Mouse (Mus musculus): Measurements from ENCODE around the gene Lbhd2. TPM values are rescaled to one million over a fixed set of nuclear protein-coding genes. Genes with fewer than 3 reads are reported as not detected.
A peak's percentile ranks its signal among the peaks of the same experiment; 100 is the strongest.

Gene Lbhd2
- polyA plus RNA-seq, 1 experiment from 2014 or later: 12.4 TPM

GRCm38 (mm10) chr12:111411631-111412355, 5.2 kb downstream of the Lbhd2 start:
- Histone ChIP-seq H3K36me3 (no peaks in the 10 kb centered on the region), H3K9me3 (no peaks in the 10 kb centered on the region), H3K4me2 (0 out of 2 replicates have a peak overlapping the region, but pooled peaks have one; percentile 10), H3K9ac (no peak overlapping the region), H3K4me1 (peaks cover 56% of the 10 kb centered on the region), H3K27ac (peak overlapping the region; percentile 84), H3K27me3 (peaks cover 31% of the 10 kb centered on the region), H3K4me3 (no peak overlapping the region)
- WGBS: 64% methylated on average over 8 of the region's 8 CpGs
- ATAC-seq (ENCODE audit: insufficient number of reproducible peaks, low FRiP score, low TSS enrichment, low read depth): no peak

DNA sequence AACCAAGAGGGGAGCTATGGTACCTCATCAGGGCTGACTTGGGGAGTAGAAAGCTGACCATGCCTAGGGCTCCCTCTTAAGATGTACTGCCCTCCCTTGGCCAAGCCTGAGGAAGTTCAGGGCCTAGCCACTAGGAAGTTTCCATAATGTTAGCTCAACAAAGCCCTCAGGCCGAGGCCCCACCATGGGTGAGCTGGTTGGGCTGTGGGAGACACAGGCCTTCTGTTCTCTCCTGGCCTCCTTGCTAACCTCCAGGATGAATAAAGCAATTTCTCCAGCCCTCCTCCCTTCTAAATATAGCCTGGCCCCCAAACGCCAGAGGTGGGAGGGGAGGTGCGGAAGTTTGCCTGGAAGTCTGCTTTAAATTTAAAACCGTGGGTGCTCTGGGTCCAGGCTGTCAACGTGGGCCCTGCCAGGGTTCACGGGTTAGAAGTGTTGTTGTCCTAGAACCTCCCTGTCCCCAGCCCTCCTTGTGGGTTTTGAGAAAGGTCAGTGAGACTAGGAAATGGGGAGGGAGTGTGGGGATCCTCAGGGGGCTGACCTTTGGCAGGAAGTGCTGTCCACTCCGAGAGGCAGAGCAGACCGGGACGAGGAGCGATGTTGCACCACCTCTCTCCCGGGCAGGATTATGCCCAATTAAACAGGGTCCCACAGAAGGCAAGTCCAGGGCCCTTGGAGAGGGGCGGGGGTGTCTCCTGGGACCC, 6.1 kb downstream of the Lbhd2 start:
- H3K4me3 ChIP-seq: peak overlapping the region; percentile 34
- peak overlapping the region; percentile 84 for H3K27ac ChIP-seq
- H3K36me3 ChIP-seq: no peaks in the 10 kb centered on the region
- peak; percentile 42 for ATAC-seq (ENCODE audit: insufficient number of reproducible peaks, low FRiP score, low TSS enrichment, low read depth)
- peak overlapping the region; percentile 15; the same call in 1 of the 2 replicates for H3K9ac ChIP-seq
- H3K4me1 ChIP-seq: peaks cover 54% of the 10 kb centered on the region
- WGBS: 17% methylated on average over 12 of the region's 12 CpGs
- H3K27me3 ChIP-seq: peaks cover 22% of the 10 kb centered on the region
- H3K4me2 ChIP-seq: peak overlapping the region; percentile 56
- H3K9me3 ChIP-seq: no peaks in the 10 kb centered on the region

DNA sequence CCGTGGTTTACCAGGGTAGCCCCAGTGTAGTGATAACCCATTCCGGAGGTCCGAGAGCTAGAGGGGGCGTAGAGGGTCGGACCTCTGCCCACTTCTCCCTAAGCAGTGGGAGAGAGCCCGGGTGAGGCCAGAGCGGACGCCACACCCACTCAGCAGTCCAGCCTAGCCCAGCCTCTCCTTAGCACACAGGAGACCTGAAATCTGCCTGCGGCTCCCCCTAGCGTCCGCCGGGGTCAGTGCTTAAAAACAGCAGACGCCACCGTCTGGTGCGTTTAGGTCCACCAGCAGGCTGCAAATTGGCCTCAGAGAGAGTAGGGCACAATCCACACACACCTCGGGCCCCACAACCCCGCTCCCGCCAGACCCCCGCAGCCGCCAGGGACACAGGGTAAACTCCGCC, 6.7 kb downstream of the Lbhd2 start:
- H3K9ac ChIP-seq: peak overlapping the region; percentile 15; the same call in 1 of the 2 replicates
- peaks cover 16% of the 10 kb centered on the region for H3K27me3 ChIP-seq
- peak overlapping the region; percentile 56 for H3K4me2 ChIP-seq
- H3K9me3 ChIP-seq: no peaks in the 10 kb centered on the region
- H3K4me1 ChIP-seq: peaks cover 55% of the 10 kb centered on the region
- peak overlapping the region; percentile 84 for H3K27ac ChIP-seq
- peak overlapping the region; percentile 34 for H3K4me3 ChIP-seq
- no peaks in the 10 kb centered on the region for H3K36me3 ChIP-seq
- 2% methylated on average over 21 of the region's 21 CpGs for WGBS
- ATAC-seq (ENCODE audit: insufficient number of reproducible peaks, low FRiP score, low TSS enrichment, low read depth): peak; percentile 74

DNA sequence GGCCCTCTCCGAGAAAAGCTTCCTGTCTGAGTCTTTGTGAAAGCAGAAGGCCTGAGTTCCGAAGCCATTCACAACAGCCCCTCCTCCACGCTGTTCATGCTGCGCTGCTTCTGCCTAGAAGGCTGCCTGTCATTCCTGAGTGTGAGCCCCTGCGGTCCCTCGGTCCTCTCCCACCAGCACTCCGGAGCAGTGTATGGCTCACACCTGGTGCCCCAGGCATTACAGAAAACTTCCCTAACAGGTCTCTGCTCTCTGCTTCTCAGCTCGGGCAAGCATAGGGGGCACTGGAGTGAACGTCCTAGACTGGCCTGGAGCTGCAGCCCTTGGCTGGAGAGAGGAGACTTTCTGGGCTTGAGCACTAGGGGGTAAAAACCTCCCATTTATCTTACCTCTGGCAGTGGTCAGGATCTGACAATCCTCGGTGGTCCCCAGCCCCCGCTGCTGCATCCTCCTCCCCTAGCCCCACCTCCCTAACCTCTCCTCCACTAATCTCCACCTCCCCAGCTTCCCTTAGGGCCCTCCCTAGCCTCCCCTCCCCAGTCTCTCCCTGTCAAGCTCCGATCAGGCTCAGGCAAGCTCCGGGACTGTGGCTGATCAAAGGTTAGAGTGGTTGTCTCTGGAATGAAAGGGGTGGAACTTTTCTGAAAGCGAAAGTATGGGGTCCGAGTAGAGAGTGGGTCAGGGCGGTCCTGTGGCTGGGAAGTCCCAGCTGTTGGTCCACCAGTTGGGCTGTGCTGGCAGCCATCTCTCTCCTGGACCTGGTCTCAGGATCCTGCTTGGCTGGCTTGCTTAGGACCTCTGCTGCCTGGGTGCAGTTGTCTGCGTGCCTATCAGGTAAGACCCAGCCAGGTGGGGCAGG, 10.5 kb downstream of the Lbhd2 start, which contains the start of gene Exoc3l4:
Gene Exoc3l4 (plus strand): TSS at position 97 of the 859 bp plus-strand sequence.
- Histone ChIP-seq H3K4me2 (peak within 1 kb of the TSS; percentile 50), H3K4me1 (peaks cover 39% of the 10 kb centered on the region), H3K9me3 (no peaks in the 10 kb centered on the region), H3K27ac (peak within 1 kb of the TSS; percentile 52), H3K27me3 (peaks cover 30% of the 10 kb centered on the region), H3K36me3 (no peaks in the 10 kb centered on the region), H3K4me3 (peak within 1 kb of the TSS; percentile 32), H3K9ac (peak within 1 kb of the TSS; percentile 37)
- no peak for ATAC-seq (ENCODE audit: insufficient number of reproducible peaks, low FRiP score, low TSS enrichment, low read depth)
- WGBS: 4% methylated on average over 17 of the region's 17 CpGs

GRCm38 (mm10) chr12:111419918-111420317, 13.3 kb downstream of the Lbhd2 start:
- Histone ChIP-seq H3K36me3 (no peaks in the 10 kb centered on the region), H3K4me2 (no peak overlapping the region), H3K9me3 (no peaks in the 10 kb centered on the region), H3K9ac (no peak overlapping the region), H3K4me3 (no peak overlapping the region), H3K27ac (no peak overlapping the region), H3K4me1 (peaks cover 31% of the 10 kb centered on the region), H3K27me3 (peaks cover 58% of the 10 kb centered on the region)
- WGBS: 74% methylated on average over 5 of the region's 5 CpGs
- ATAC-seq (ENCODE audit: insufficient number of reproducible peaks, low FRiP score, low TSS enrichment, low read depth): no peak

DNA sequence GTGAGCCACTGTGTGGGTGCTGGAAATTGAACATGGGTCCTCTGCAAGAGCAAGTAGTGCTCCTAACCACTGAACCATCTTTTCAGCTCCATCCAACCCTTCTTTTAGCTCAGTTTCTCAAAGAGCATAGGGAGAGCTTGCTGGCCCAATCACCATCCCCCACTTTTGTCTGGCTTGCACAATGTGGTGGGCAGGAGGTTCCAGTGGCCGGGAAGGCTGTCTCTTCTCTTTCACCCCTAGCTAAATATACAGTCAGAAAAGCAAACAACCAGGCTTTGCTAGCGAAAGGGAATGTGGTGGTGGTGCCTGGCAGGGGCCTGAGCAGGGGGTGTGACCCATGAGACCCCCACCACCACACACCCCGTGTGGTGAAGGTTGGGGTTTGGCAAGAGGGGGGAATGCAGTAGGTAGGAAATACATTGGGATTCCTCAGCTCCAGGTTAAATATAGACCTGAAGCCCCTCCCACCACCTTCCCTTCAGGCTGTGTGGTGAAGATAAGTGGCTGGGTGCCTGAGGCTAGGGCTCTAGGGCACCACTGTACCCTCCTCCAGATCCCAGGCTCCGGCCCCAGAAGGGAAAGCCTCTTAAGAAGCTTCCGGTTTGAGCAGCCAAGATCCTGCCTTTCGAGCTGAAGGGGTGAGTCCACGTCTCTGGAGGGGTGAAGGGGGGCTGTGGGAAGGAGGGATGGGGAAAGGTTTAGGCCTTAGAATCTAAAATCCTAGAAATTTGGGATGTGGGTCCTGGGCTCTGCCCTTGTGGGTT, 14.5 kb downstream of the Lbhd2 start:
- H3K9me3 ChIP-seq: no peaks in the 10 kb centered on the region
- peaks cover 42% of the 10 kb centered on the region for H3K4me1 ChIP-seq
- 40% methylated on average over 7 of the region's 7 CpGs for WGBS
- H3K27me3 ChIP-seq: peaks cover 69% of the 10 kb centered on the region
- no peak overlapping the region for H3K27ac ChIP-seq
- H3K9ac ChIP-seq: no peak overlapping the region
- H3K36me3 ChIP-seq: no peaks in the 10 kb centered on the region
- H3K4me3 ChIP-seq: no peak overlapping the region
- 0 out of 2 replicates have a peak, but pooled peaks have one; percentile 11 for ATAC-seq (ENCODE audit: insufficient number of reproducible peaks, low FRiP score, low TSS enrichment, low read depth)
- no peak overlapping the region for H3K4me2 ChIP-seq

GRCm38 (mm10) chr12:111422852-111423251, 16.2 kb downstream of the Lbhd2 start:
- Histone ChIP-seq H3K27me3 (peaks cover 82% of the 10 kb centered on the region), H3K36me3 (no peaks in the 10 kb centered on the region), H3K9ac (no peak overlapping the region), H3K4me1 (peaks cover 42% of the 10 kb centered on the region), H3K4me2 (no peak overlapping the region), H3K9me3 (no peaks in the 10 kb centered on the region), H3K27ac (no peak overlapping the region), H3K4me3 (peak overlapping the region; percentile 19; the same call in 1 of the 2 replicates)
- WGBS: 48% methylated on average over 5 of the region's 5 CpGs
- no peak for ATAC-seq (ENCODE audit: insufficient number of reproducible peaks, low FRiP score, low TSS enrichment, low read depth)

DNA sequence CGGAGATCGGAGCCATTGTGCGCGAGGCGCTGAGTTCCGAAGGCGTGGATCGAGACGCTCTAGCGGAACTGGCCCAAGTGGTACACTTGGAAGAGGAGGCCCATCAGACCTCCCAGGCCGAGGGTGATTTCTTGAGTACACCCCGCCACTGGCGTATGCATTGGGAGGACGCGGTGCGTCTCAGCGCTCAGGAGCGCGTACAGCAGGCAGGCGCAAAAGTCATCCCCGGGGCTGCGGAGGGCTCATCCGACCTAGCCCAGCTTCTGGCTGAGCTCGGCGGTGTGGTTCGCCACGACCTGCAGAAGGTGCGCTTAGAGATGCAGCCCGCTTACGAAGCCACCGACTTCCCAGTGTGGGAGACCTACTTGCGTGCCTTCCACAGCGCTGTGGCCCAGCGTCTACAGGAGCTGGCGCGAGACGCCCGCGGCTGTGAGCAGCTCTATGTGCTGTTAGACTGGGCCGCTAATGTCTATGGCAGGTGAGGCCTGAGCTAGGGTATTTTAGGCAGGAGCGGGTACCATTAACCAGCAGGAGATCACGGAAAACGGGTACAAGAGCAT, 17.0 kb downstream of the Lbhd2 start:
- WGBS: 14% methylated on average over 43 of the region's 43 CpGs
- Histone ChIP-seq H3K9ac (no peak overlapping the region), H3K4me1 (peaks cover 45% of the 10 kb centered on the region), H3K4me2 (peak overlapping the region; percentile 34), H3K27ac (no peak overlapping the region), H3K4me3 (peak overlapping the region; percentile 19), H3K27me3 (peaks cover 90% of the 10 kb centered on the region), H3K9me3 (no peaks in the 10 kb centered on the region), H3K36me3 (no peaks in the 10 kb centered on the region)
- no peak for ATAC-seq (ENCODE audit: insufficient number of reproducible peaks, low FRiP score, low TSS enrichment, low read depth)

- peaks cover 54% of the 10 kb centered on the region for H3K4me1 ChIP-seq
Measured at GRCm38 (mm10) chr12:111424547-111424946, 17.9 kb downstream of the Lbhd2 start.

GRCm38 (mm10) chr12:111425258-111425657, 18.6 kb downstream of the Lbhd2 start:
- Histone ChIP-seq H3K9me3 (no peaks in the 10 kb centered on the region), H3K36me3 (no peaks in the 10 kb centered on the region), H3K9ac (no peak overlapping the region), H3K4me2 (no peak overlapping the region), H3K4me3 (no peak overlapping the region), H3K27me3 (peaks cover 91% of the 10 kb centered on the region), H3K4me1 (peaks cover 61% of the 10 kb centered on the region), H3K27ac (no peak overlapping the region)
- ATAC-seq (ENCODE audit: insufficient number of reproducible peaks, low FRiP score, low TSS enrichment, low read depth): no peak
- 4% methylated on average over 15 of the region's 15 CpGs for WGBS

More at GRCm38 (mm10) chr12:111424547-111424946, 17.9 kb downstream of the Lbhd2 start:
- 33% methylated on average over 9 of the region's 9 CpGs for WGBS
- ATAC-seq (ENCODE audit: insufficient number of reproducible peaks, low FRiP score, low TSS enrichment, low read depth): no peak
- no peaks in the 10 kb centered on the region for H3K36me3 ChIP-seq
- no peak overlapping the region for H3K4me3 ChIP-seq
- H3K9ac ChIP-seq: no peak overlapping the region
- H3K9me3 ChIP-seq: no peaks in the 10 kb centered on the region
- no peak overlapping the region for H3K27ac ChIP-seq
- peaks cover 91% of the 10 kb centered on the region for H3K27me3 ChIP-seq
- H3K4me2 ChIP-seq: no peak overlapping the region

Data from limb, embryonic 15.5 days (tissue).